Mouse (Mus musculus) urinary bladder, adult 2 months (tissue): ENCODE measurements around the gene Ptbp1. TPM values are rescaled to one million over a fixed set of nuclear protein-coding genes. Genes with fewer than 3 reads are reported as not detected.
A peak's percentile ranks its signal among the peaks of the same experiment; 100 is the strongest.
"Not testable (repeated sequence)": the region's sequence is repeated elsewhere in the genome, so short reads cannot be mapped to it uniquely, and the experiment has no call there.

Source experiments
- DNase-seq: peaks from one replicate; pipeline ENCODE4 v3.0.0; 2022; ENCODE audit warnings: low spot score
- polyA plus RNA-seq: library from polyadenylated mRNA; depleted of rRNA; stranded (reverse); fragments of >200 nt; gene quantifications from 2 replicates; pipeline ENCODE4 v1.2.3, GENCODE M21; 2012

Ptbp1 gene
- polyA plus RNA-seq, 1 experiment, result 140 TPM

DNA sequence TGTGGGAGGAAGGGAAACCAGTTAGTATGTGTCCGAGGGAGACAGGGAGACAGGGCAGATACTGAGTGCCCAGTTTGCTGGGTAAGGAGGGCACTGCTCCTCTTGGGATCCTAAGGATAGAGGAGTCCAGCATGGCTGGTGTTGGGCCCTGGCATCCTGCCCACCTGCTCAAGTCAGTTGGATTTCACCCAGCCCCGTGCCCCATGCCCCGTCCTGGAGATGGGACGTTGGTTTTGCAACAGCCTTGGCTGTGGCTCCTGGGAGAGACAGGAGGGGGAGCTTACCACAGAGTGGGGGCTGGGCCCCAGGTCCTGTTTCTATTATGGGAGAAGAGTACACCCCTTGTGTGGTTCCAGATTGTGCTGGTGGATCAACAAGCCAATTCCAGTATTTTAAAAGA is 30.2 kb downstream of the Ptbp1 start:
- DNase-seq, result no peak

DNA sequence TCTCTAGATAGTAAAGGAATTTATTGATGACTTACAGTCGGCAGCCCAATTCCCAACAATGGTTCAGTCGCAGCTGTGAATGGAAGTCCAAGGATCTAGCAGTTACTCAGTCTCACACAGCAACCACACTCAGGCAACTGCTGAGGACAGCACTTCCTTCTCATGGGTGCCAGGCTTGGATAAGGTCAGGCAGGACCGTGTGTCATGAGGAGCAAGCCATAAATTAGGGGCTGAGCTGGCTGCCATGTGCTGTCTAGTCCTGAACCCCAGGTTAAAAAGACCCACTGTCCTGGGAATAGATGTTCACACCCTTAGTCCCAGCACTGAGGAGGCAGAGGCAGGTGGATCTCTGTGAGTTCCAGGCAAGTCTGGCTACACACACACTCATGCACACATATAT is 30.7 kb downstream of the Ptbp1 start:
- DNase-seq, result not testable (repeated sequence)

DNA sequence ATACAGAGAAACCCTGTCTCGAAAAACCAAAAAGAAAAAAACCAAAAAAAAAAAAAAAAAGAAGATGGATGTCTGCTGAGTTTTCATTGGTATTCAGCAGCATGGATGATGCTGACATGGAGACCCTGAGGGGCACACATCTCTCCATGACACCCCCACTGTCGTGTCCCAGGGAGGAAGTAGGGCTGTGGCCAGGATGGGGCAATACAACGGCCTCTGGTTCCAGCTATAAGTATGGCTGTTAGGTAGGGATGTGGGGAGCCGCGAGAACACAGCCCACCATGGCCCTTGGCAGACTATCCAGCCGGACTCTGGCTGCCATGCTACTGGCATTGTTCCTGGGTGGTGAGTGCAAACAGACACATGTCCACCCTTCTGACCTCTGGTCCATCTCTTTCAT is 31.8 kb downstream of the Ptbp1 start, which contains the start of gene Elane:
Gene Elane, plus strand, starts transcription at position 194 of the 400 bp plus-strand sequence.
- no peak for DNase-seq

DNA sequence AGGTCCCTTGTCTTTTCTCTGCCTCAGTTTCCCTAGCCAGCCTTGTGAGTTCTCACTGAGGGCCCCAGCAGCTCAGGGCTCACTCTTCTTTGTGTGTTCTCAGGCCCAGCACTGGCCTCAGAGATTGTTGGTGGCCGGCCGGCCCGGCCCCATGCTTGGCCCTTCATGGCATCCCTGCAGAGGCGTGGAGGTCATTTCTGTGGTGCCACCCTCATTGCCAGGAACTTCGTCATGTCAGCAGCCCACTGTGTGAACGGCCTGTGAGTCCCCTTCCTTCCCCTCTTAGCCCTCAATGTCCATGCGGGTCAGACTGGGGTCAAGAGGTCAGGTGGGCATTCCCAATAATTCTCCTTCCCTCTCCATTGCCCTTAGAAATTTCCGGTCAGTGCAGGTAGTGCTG is 32.4 kb downstream of the Ptbp1 start:
- DNase-seq, result no peak

DNA sequence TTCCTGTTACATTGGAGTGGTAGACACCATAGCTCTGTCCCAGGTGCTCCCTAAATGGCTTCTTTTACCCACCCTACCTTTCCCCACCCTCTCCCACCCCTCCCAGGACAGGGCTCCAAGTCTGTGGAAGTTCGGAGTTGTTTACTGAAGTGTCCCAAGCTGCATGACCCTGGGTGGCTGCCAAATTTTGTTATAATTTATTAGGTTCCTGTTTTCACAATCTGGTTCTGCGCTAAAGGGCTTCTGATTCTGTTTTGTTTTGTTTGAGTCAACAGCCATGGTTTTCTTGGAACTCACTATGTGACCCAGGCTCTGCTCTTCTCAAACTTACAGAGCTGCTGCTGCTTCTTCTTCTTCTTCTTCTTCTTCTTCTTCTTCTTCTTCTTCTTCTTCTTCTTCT is 35.2 kb downstream of the Ptbp1 start:
- DNase-seq, result no peak

DNA sequence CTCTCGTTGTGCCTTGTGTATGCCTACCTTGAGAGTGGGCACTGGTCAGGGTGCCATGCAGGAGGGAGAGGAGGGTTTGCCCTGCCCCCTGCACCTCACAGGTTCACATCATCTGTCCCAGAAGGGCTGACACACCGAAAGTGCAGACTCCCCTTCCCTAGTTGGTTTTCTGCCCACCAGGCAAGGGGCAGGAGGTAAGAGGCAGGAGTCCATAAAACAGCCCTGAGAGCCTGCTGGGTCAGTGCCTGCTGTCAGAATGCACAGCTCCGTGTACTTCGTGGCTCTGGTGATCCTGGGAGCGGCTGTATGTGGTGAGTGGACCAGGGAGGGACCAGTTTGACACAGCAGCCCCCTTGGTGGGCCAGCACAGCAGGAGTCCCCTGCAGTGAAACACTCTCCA is 36.4 kb downstream of the Ptbp1 start, which contains the start of gene Cfd:
Gene Cfd, plus strand, starts transcription at position 184 of the 400 bp plus-strand sequence.
- DNase-seq, result no peak

DNA sequence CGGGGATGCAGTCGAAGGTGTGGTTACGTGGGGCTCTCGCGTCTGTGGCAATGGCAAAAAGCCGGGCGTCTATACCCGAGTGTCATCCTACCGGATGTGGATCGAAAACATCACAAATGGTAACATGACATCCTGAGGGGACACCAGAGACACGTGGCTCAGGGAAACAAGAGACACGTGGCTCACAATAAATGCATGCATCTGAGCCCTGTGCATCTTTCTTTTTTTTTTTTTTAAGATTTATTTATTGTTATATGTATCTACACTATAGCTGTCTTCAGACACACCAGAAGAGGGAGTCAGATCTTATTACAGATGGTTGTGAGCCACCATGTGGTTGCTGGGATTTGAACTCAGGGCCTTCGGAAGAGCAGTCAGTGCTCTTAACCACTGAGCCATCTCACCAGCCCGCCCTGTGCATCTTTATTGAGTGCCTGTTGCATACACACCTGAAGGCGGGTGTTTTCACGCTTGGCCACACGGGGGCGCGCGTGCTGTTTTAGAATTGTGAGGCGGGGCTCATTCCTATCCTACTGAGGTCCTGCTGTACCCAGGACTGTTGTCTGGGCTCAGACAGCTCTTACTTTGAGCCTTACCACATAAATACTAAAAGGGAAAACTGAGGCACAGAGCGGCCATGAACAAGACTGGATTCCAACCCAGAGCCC is 38.4 kb downstream of the Ptbp1 start:
- DNase-seq, result peak; percentile 68

DNA sequence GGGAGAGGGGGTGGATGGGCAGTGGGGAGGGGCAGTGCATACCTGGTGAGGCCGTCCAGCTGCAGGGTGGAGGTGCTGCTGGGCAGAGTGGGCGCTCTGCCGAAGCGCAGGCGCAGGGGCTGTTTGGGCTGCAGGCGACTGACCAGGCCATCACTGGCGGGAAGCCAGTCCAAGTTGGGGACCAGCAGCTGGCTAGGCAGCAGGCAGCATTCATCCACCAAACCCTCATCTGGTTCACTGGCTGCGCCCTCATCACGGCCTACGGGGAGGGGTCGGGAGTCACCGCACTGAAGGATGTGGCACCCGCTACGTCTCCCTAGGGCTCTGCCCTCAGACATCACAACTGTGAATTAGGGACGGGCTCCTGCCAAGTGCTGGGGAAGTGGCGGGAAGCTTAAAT is 42.1 kb downstream of the Ptbp1 start:
- no peak for DNase-seq

DNA sequence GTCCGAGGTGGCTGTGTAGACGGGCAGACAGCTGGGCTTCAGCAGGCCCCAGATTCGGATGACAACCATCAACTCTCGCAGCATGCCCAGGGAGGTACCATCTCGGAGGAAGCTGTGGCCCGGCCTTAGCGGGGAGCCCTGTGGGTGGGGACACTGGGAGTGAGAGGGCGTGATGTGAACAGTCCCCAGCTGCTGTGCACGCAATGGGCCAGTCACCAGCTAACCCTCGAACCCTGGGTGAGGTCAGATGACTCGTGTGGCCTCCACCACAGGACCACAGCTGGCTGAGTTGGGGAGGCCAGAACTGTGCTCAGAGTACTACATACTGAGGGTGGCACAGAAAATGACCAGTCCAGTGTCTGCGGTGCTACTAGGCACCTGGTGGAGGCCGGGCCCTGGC is 42.6 kb downstream of the Ptbp1 start:
- DNase-seq, result no peak

DNA sequence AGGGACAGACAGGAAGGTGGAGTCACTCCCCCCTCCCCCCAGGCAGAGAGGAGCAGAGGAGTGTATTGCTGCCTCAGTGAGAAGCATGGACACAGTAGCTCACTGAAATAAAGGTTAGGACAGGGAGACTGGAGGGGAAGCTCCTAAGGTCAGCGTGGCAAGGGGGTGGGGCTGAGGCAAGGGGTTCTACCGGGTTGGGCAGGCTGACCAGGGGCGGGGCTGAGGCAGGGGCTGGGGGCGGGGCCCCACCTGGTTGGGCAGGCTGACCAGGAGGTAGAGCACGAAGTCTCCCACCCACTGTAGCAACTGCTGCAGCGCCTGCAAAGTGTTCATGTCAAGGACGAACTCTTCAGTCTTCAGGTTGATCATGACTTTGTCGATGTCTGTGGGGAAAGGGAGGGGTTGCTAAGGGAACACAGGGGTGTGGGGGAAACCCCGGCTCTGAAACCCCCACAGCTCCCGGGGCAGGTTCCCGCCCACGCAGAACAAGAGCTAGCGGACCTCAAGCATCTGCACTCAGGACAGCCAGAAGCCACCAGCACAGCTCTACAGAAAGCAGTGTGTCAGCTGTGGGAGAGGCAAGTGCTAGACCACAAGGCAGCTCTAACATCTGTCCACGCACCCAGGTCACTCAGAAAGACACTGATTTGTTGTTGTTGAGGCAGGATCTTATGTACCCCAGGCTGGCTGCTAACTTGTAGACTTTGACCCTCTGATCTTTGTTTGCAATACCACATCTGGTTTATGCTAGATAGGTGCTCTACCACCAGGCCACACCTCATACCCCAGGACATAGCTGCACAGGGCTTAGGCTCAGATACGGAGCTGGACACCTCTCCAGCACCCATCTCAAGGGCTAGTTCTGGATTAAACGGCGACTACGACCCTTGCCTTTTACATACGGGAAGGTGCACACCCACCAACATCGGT is 43.4 kb downstream of the Ptbp1 start:
- no peak for DNase-seq

DNA sequence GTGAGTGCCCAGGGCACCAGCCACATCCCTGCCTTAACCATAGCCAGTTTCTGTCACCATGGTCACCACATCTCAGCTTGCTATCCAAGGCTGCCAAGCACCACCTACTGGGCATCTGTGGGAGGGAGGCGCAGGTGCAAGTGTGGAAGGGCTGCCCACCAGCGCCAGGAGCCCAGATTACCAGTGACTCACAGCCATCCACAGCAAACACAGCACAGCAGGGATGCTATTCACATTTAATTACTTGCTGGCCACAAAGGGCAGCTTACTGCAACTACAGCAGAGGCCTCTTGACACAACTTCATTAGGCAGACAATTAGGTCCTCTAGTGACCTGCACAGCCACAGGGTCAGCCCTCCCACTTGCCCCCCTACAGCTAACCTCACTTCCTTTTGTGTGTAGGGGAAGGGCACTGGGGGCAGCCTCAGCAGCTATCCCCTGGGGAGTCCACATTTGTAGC is 46.8 kb downstream of the Ptbp1 start:
- DNase-seq, result no peak

DNA sequence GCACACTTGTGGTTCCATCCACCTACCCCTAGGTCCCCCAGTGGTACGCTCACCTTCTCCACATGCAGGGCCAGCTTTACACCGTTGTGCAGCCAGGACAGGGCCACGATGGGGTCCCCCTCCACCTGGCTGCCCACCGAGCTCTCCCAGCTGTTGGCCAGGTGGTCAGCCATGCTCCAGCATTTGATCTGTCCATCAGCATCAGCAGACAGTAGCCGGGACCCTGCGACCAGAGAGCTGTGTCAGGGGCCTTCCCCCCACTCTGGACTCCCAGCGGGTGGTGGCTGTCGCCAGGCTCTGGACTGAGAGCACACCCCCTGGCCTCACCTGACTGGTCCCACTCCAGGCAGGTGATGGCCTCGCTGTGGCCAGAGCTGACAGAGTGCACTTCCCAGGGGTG is 52.5 kb downstream of the Ptbp1 start:
- DNase-seq, result no peak

DNA sequence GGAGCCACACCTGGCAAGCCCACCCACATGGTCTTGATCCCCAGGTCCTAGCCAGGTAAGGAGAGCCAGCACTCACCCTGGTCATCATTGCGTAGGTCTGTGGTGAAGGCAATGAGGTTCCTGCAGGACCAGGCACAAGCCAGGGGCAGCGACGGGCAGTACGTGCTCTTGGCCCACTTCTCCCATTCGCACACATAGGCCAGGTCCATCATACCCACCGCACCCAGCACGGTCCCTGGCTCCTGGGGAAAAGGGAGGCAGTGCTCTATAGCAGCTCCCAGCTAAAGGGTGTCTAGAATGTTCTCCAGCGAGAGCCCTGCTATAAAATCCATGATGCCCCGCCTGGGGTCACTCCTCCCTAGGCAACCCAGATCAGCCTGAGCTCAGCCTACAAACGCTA is 53.2 kb downstream of the Ptbp1 start:
- no peak for DNase-seq

DNA sequence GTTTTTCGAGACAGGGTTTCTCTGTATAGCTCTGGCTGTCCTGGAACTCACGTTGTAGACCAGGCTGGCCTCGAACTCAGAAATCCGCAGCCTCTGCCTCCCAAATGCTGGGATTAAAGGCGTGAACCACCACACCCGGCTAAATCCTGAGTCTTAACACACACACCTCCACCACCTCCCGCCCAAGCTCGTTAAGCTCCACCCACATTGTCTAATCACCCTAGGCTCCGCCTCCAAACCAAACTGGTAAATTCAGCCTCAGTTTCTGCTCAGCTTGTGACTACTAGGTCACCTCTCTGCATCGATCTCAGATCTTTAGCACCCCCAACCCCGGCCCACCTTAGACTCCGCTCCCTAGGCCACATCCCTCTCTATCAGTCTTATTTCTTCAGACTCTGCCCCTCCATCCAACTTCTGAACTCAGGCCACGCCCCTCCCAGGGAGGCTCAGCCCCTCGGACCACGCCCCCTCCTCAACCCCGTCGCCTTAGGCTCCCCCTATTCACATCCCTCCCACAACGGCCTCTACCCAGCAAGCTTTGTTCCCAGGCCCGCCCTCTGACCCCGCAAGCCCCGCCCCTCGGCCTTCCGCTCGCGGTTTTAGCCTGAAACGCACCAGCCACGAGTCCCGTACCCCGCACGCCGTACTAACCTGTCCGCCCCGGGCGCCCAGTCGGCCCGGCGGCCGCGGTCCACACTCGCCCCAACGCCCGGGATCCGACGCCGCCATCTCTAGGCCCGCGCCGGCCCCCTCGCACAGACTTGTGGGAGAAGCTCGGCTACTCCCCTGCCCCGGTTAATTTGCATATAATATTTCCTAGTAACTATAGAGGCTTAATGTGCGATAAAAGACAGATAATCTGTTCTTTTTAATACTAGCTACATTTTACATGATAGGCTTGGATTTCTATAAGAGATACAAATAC is 54.2 kb downstream of the Ptbp1 start, which contains the start of gene Med16:
Gene Med16, minus strand, starts transcription at position 757 of the 925 bp plus-strand sequence.
- peak; percentile 97 for DNase-seq

DNA sequence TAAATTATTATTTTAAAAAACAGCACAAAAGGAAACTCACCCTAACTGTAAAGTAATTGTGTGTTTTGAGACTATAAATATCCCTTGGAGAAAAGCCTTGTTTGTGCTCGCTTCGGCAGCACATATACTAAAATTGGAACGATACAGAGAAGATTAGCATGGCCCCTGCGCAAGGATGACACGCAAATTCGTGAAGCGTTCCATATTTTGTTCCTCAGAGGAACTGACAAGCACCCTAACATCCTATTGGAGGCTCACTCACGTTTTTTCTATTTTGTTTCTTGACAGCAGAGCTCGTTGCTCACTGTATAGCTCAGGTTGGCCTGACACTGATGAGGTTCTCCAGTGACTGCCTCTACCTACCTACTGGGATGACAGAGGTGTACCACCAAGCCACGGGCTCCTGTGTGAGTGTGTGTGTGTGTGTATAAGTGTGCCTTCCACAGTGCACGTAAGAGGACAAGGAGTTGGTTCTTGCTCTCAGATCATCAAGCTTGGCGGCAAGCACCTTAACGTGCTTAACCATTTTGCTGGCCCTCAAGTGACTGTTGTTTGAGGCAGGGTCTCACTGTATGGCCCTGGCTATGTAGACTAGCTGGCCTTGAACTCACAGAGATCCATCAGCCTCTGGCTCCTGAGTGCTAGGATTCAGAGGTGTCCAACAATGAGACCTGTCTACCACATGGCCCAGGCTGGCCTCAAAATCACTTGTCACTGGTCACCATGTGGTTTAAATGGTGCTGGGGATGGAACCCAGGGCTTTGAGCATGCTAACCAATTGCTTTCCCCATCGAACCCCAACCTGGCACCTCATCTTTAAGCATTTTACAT is 55.1 kb downstream of the Ptbp1 start:
- DNase-seq, result no peak

DNA sequence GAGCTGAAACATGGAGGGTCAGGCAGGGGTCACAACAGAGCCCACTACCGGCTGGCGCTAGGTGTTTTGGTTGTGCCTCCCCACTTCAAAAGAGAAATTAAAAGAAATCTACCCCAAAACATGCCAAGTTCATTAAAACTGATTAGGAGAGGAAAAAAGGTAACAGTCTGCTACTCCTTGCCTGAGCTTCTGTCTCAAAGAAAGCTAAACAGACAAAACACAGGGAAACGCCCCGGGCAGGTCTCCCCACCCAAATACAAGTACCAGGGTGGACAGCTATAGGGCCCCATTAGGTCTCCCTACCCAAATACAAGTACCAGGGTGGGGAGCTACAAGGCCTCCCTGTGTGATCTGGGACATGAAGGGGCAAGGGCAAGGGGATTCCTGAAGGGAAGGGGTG is 56.3 kb downstream of the Ptbp1 start, which contains the start of gene Gm26602:
Gene Gm26602, plus strand, starts transcription at position 301 of the 400 bp plus-strand sequence.
- no peak for DNase-seq

DNA sequence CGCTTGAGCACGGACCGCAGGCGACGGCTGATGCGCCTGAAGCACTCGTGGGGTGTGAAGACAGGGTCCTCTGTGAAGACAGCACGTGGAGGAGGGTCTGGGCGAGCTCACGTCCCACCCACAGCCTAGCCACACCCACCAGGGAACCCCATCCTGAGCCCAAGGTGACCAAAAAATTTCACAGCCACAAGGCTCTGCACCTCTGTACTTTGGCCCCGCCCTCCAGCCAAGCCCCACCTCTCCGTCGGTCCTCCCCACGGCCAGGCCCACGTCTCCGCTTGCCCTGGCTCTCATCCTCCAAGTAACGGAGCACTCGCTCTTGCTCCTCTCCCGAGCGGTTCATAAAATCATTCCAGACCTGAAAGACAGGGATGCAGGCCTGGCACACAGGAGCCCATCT is 58.2 kb downstream of the Ptbp1 start:
- DNase-seq, result no peak
